Mouse (Mus musculus) macrophage (primary cell): ENCODE data around the gene Cldn15. TPM values are rescaled to one million over a fixed set of nuclear protein-coding genes. Genes with fewer than 3 reads are reported as not detected.
"Not testable (repeated sequence)": the region's sequence is repeated elsewhere in the genome, so short reads cannot be mapped to it uniquely, and the experiment has no call there.

Experiments used
- H3K27ac ChIP-seq: fragments of 350-480 bp; formaldehyde crosslinking; 2 replicates; pipeline ENCODE4 v1.9.0; 2021
- H3K36me3 ChIP-seq: fragments of 350-480 bp; formaldehyde crosslinking; 2 replicates; pipeline ENCODE4 v1.9.0; 2021; ENCODE audit errors: inconsistent target
- H3K4me3 ChIP-seq: fragments of 350-480 bp; formaldehyde crosslinking; 2 replicates; pipeline ENCODE4 v1.9.0; 2021; ENCODE audit errors: inconsistent target
- H3K79me2 ChIP-seq: fragments of 350-480 bp; formaldehyde crosslinking; 2 replicates; pipeline ENCODE4 v1.9.0; 2021; ENCODE audit errors: inconsistent target
- WGBS: methylation state at CpG from one replicate; pipeline ENCODE4 v1.1.7; 2026; ENCODE audit warnings: inconsistent platforms; ENCODE audit not compliant: missing documents; 5-methylcytosine and 5-hydroxymethylcytosine counted together
- polyA plus RNA-seq: library from polyadenylated mRNA; stranded (reverse); fragments of 250-400 nt; gene quantifications from 3 replicates; pipeline ENCODE4 v1.2.4, GENCODE M21; 2018; ENCODE audit warnings: inconsistent platforms

Cldn15 gene
- polyA plus RNA-seq, 1 experiment from 2014 or later: not detected

GRCm38 (mm10) chr5:136939284-136939683 lies 27.1 kb upstream of the Cldn15 start:
- WGBS: 80% methylated on average over 5 of the region's 7 CpGs
- Histone ChIP-seq H3K27ac (no peak overlapping the region), H3K79me2 (no peaks in the 10 kb centered on the region), H3K36me3 (no peaks in the 10 kb centered on the region), H3K4me3 (no peak overlapping the region)

GRCm38 (mm10) chr5:136940029-136940428 lies 26.4 kb upstream of the Cldn15 start:
- WGBS: 88% methylated on average over 6 of the region's 6 CpGs
- not testable (repeated sequence) for H3K79me2 ChIP-seq, H3K36me3 ChIP-seq, H3K27ac ChIP-seq, H3K4me3 ChIP-seq

GRCm38 (mm10) chr5:136940845-136941560 lies 25.4 kb upstream of the Cldn15 start:
- Histone ChIP-seq H3K79me2 (no peaks in the 10 kb centered on the region), H3K36me3 (no peaks in the 10 kb centered on the region)

GRCm38 (mm10) chr5:136942781-136943180 lies 23.6 kb upstream of the Cldn15 start:
- Histone ChIP-seq H3K36me3 (no peaks in the 10 kb centered on the region), H3K79me2 (no peaks in the 10 kb centered on the region), H3K27ac (no peak overlapping the region), H3K4me3 (no peak overlapping the region)
- WGBS: 88% methylated on average over 3 of the region's 3 CpGs

More at GRCm38 (mm10) chr5:136940845-136941560, 25.4 kb upstream of the Cldn15 start:
- 87% methylated on average over 12 of the region's 12 CpGs for WGBS
- no peak overlapping the region for H3K4me3 ChIP-seq
- no peak overlapping the region for H3K27ac ChIP-seq

- WGBS: 85% methylated on average over 2 of the region's 2 CpGs
Observed at GRCm38 (mm10) chr5:136943382-136943781, 23.0 kb upstream of the Cldn15 start.

GRCm38 (mm10) chr5:136945084-136945483 lies 21.3 kb upstream of the Cldn15 start:
- 86% methylated on average over 12 of the region's 12 CpGs for WGBS
- no peaks in the 10 kb centered on the region for H3K36me3 ChIP-seq
- H3K27ac ChIP-seq: no peak overlapping the region
- H3K4me3 ChIP-seq: no peak overlapping the region
- no peaks in the 10 kb centered on the region for H3K79me2 ChIP-seq

More at GRCm38 (mm10) chr5:136943382-136943781, 23.0 kb upstream of the Cldn15 start:
- Histone ChIP-seq H3K27ac (no peak overlapping the region), H3K4me3 (no peak overlapping the region), H3K79me2 (no peaks in the 10 kb centered on the region), H3K36me3 (no peaks in the 10 kb centered on the region)

GRCm38 (mm10) chr5:136947874-136948273 lies 18.5 kb upstream of the Cldn15 start:
- H3K4me3 ChIP-seq: no peak overlapping the region
- no peak overlapping the region for H3K27ac ChIP-seq
- H3K79me2 ChIP-seq: no peaks in the 10 kb centered on the region
- H3K36me3 ChIP-seq: no peaks in the 10 kb centered on the region

GRCm38 (mm10) chr5:136949551-136950336 lies 16.7 kb upstream of the Cldn15 start:
- not testable (repeated sequence) for H3K4me3 ChIP-seq, H3K79me2 ChIP-seq, H3K36me3 ChIP-seq, H3K27ac ChIP-seq
- WGBS: 75% methylated on average over 12 of the region's 14 CpGs

GRCm38 (mm10) chr5:136950521-136950920 lies 15.9 kb upstream of the Cldn15 start:
- WGBS: 92% methylated on average over 6 of the region's 6 CpGs
- H3K4me3 ChIP-seq: no peak overlapping the region
- peaks cover 16% of the 10 kb centered on the region for H3K79me2 ChIP-seq
- H3K36me3 ChIP-seq: no peaks in the 10 kb centered on the region
- no peak overlapping the region for H3K27ac ChIP-seq

- H3K79me2 ChIP-seq: peaks cover 33% of the 10 kb centered on the region
- H3K27ac ChIP-seq: no peak overlapping the region
- H3K4me3 ChIP-seq: no peak overlapping the region
- WGBS: 59% methylated on average over 4 of the region's 4 CpGs
- no peaks in the 10 kb centered on the region for H3K36me3 ChIP-seq
Observed at GRCm38 (mm10) chr5:136952153-136952552, 14.3 kb upstream of the Cldn15 start.

GRCm38 (mm10) chr5:136953015-136953414 lies 13.4 kb upstream of the Cldn15 start, which contains the start of gene Fis1:
TSS of gene Fis1 (plus strand) at chr5:136953275.
- Histone ChIP-seq H3K27ac (peak within 1 kb of the TSS; percentile 60), H3K36me3 (no peaks in the 10 kb centered on the region), H3K4me3 (peak within 1 kb of the TSS; percentile 89), H3K79me2 (peaks cover 40% of the 10 kb centered on the region)
- WGBS: under 1% methylated on average over 23 of the region's 23 CpGs

GRCm38 (mm10) chr5:136953440-136953951 lies 12.9 kb upstream of the Cldn15 start:
- Histone ChIP-seq H3K27ac (peak overlapping the region; percentile 60), H3K36me3 (no peaks in the 10 kb centered on the region), H3K79me2 (peaks cover 43% of the 10 kb centered on the region), H3K4me3 (peak overlapping the region; percentile 89)
- WGBS: 2% methylated on average over 12 of the region's 12 CpGs

GRCm38 (mm10) chr5:136955622-136956021 lies 10.8 kb upstream of the Cldn15 start:
- H3K4me3 ChIP-seq: no peak overlapping the region
- H3K27ac ChIP-seq: no peak overlapping the region
- peaks cover 60% of the 10 kb centered on the region for H3K79me2 ChIP-seq
- 81% methylated on average over 4 of the region's 4 CpGs for WGBS
- H3K36me3 ChIP-seq: no peaks in the 10 kb centered on the region

GRCm38 (mm10) chr5:136957250-136957649 lies 9.2 kb upstream of the Cldn15 start:
- Histone ChIP-seq H3K27ac (no peak overlapping the region), H3K36me3 (no peaks in the 10 kb centered on the region), H3K4me3 (no peak overlapping the region), H3K79me2 (peaks cover 60% of the 10 kb centered on the region)
- WGBS: 80% methylated on average over 1 of the region's 1 CpGs
